Mouse (Mus musculus) CD4-positive helper T cell, adult 2 months (primary cell): ENCODE data around the gene Itih3.
A peak's percentile ranks its signal among the peaks of the same experiment; 100 is the strongest.

Experiments used
- DNase-seq: peaks from one replicate; pipeline ENCODE4 v3.0.0-alpha.2; 2012; ENCODE audit warnings: low read depth, missing footprints, low spot score

Itih3 gene

GRCm38 (mm10) chr14:30902628-30903027 lies 20.9 kb downstream of the Itih3 start:
- no peak for DNase-seq

GRCm38 (mm10) chr14:30899972-30900371 lies 23.6 kb downstream of the Itih3 start:
- DNase-seq = no peak

- no peak for DNase-seq
Observed at GRCm38 (mm10) chr14:30888271-30888732, 35.3 kb downstream of the Itih3 start.

- no peak for DNase-seq
Observed at GRCm38 (mm10) chr14:30886204-30886603, 37.4 kb downstream of the Itih3 start, which contains the start of gene Itih4. TSS of gene Itih4 (plus strand) at chr14:30886476.

- DNase-seq = no peak
Observed at GRCm38 (mm10) chr14:30885298-30885697, 38.3 kb downstream of the Itih3 start.

- no peak for DNase-seq
Observed at GRCm38 (mm10) chr14:30881718-30882108, 41.8 kb downstream of the Itih3 start.

GRCm38 (mm10) chr14:30880811-30881717 lies 42.5 kb downstream of the Itih3 start:
- no peak for DNase-seq

- DNase-seq = no peak
Observed at GRCm38 (mm10) chr14:30880251-30880650, 43.3 kb downstream of the Itih3 start.

- DNase-seq = no peak
Observed at GRCm38 (mm10) chr14:30879794-30880193, 43.8 kb downstream of the Itih3 start.

GRCm38 (mm10) chr14:30878958-30879571 lies 44.5 kb downstream of the Itih3 start, which contains the start of gene Mustn1:
TSS of gene Mustn1 (plus strand) at chr14:30879200.
- DNase-seq = no peak

- no peak for DNase-seq
Observed at GRCm38 (mm10) chr14:30877827-30878226, 45.7 kb downstream of the Itih3 start.

GRCm38 (mm10) chr14:30876451-30876850 lies 47.1 kb downstream of the Itih3 start:
- DNase-seq = no peak

GRCm38 (mm10) chr14:30875955-30876354 lies 47.6 kb downstream of the Itih3 start:
- DNase-seq = no peak

GRCm38 (mm10) chr14:30875130-30875865 lies 48.3 kb downstream of the Itih3 start:
- no peak for DNase-seq

GRCm38 (mm10) chr14:30874095-30874700 lies 49.4 kb downstream of the Itih3 start:
- DNase-seq = no peak

GRCm38 (mm10) chr14:30870206-30871147 lies 53.1 kb downstream of the Itih3 start:
- DNase-seq = no peak

GRCm38 (mm10) chr14:30869391-30869801 lies 54.2 kb downstream of the Itih3 start:
- DNase-seq = no peak

GRCm38 (mm10) chr14:30868826-30869225 lies 54.7 kb downstream of the Itih3 start:
- no peak for DNase-seq

- DNase-seq = peak; percentile 56
Observed at GRCm38 (mm10) chr14:30867042-30867441, 56.5 kb downstream of the Itih3 start.

- no peak for DNase-seq
Observed at GRCm38 (mm10) chr14:30865311-30865710, 58.2 kb downstream of the Itih3 start.
